Mouse (Mus musculus): ENCODE results near the gene Mrpl14.

The Mrpl14 gene

DNA sequence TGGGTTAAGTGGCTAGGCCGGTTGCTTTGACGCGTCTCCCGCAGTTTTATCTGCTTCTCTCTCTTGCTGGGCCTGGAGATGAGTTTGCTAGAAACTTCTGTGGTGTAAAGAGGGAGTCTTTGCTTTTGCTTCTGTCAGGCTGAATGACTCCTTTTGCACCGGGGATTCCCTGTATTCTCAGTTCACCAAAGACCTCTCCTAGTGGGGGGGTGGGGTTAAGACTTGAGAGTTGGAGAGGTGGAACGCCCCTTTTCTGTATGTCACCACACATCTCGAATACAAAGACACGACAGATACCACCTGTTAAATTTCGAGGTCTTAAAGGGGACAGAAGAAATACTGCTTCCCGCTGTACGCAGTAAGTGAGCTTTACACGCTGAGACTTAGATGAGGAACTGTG, 594 bp downstream of the Mrpl14 start, which contains the start of gene Tmem63b:
Tmem63b (minus strand) TSS at position 190 of the 400 bp plus-strand sequence.
- no peak for DNase-seq (ENCODE audit: low spot score in 2 of 2)

DNA sequence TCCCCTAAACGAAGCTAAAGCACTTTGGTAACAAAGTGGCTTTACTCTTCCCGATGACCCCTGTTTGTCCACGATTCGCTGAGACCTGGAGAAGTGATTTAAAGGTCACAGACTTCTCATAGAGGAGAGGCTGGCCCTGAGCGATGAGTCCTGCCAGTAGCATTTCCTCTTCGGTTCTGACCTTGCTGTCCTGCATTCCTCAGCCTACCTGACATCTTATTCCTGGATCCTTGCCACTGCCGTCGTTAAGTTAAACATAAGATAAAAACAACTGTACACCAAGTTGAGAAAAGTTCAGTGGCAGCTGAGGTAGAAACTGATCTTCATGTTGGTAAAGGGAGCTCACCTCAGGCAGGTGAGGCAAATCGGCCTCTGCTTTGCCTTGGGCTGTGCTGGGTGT, 3.0 kb downstream of the Mrpl14 start:
- peak in 1 of 2 experiments; percentile 28 for DNase-seq (ENCODE audit: low spot score in 2 of 2)

DNA sequence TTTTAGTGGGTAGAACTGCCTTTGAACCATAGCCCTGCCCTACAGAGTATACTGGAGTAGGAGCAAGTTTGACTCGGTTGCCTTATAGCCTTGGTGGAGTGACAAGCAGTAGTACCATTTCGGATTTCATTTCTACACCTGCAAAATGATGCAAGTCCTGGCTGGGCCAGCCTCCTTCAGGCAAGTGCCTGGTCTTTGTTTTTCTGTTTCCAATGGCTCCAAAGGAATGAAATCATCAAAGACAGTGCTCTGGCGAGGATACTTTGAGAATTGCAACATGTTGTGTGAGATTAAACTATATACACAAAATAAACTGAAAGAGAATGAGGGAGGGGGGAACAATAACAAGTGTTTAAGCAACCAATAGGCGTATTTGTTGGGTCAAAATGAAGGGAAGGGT, 3.9 kb downstream of the Mrpl14 start:
- no peak for DNase-seq (ENCODE audit: low spot score in 2 of 2)

DNA sequence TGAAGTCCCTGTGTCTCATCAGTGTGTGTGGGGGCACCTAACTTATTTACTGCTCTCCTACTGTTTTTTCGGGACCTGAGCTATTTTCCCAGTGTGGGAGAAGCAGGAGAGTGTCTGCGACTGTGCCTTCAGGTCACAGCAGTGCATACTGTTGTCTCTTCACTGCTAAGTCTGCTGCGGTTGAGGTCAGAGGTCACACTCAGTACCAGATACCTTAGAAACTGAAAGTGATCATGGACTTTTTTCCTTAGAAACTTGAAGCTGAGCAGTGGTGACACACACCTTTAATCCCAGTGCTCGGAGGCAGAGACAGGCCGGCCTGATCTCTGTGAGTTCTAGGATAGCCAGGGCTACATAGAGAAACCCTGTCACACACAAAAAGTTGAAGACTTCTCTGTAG, 6.0 kb downstream of the Mrpl14 start:
- DNase-seq (ENCODE audit: low spot score in 2 of 2): no peak

DNA sequence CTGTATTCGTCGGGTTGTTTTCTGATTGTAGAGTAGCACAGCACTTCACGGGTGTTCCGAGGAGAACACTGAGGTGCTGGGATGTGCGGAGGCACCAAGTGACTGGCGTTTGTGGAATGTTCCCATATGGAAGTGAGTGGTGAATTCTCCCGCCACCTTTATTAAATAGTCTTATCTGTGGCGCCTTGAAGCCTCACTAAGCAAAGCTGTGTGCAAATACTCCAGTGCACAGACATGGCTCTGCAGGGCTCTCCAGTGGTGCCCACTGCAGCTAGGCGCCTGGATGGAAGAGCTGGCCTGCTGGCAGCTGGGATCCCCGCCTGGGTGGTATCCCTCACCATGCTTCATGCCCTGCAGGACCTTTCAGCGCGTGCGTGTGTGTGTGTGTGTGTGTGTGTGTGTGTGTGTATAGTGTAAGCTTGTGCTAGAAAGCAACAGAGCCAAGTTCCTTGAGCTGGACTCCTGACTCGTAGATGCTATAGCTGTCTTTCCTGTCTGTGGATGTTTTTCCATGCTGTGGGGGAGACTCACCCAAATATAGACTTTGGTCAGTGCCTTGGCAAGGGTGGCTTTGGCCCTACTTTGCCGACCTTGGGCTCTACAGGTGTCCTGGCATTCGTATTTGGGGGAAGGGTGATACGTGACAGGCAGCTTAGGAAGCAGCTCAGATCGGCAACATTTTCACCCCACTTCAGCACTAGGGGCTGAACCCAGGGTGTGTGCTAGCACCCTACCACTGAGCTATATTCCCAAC, 7.9 kb downstream of the Mrpl14 start:
- no peak for DNase-seq (ENCODE audit: low spot score in 2 of 2)

DNA sequence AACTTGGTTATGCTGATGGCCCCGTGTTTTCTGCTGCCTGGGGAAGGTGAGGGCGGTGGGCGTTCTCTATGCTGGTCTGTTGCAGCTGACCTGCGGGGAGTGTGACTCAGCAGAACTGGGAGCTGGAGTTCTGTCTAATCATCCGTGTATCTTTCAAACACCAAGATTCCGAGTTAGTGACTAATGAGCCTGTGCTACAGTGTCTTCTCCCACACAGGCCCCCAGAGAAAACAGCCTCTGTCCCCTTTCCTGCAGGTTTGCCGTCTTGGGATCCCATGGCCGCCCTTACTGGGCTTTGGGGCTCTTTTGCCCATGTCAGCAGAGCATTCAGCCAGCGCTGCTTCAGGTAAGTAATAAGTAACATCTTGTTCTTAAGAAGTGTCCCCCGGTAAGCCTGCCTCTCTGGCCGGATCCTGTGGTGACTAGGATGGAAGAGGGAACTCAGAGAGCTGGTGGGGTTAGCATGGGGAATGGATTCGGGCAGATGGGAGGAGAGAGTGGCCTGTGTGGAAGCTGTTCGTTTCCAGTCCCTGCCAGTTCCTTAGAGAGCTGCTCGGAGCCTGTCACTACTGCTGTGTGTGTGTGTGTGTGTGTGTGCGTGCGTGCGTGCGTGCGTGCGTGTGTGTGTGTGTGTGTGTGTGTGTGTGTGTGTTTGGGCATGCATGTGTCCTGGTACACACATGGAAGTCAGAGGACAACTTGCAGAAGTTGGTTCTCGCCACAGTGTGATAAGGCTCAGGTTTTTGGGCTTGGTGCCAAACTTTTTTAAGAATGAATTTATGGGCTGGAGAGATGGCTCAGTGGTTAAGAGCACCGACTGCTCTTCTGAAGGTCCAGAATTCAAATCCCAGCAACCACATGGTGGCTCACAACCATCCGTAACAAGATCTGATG, 9.4 kb downstream of the Mrpl14 start:
- no peak for DNase-seq (ENCODE audit: low spot score in 2 of 2)

DNA sequence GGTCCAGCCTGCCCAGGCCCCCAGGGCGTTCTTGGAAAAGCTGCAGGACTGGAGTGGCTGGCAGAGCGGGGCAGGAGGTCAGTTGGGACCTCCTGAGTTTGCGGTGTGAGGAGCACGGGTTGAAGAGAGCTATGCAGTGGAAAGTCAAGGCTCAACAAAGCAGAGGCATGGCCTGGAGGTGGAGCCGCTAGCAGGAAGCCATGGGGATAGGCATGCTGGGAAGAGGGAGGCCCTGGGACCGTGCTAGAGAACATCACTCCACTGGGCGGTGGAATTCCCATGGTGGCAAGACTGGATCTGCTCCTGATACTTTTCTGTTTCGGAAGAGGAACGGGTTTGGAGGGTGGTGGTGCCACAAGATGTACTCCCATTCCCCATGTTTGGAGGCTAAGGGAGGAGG, 10.9 kb downstream of the Mrpl14 start:
- no peak for DNase-seq (ENCODE audit: low spot score in 2 of 2)

DNA sequence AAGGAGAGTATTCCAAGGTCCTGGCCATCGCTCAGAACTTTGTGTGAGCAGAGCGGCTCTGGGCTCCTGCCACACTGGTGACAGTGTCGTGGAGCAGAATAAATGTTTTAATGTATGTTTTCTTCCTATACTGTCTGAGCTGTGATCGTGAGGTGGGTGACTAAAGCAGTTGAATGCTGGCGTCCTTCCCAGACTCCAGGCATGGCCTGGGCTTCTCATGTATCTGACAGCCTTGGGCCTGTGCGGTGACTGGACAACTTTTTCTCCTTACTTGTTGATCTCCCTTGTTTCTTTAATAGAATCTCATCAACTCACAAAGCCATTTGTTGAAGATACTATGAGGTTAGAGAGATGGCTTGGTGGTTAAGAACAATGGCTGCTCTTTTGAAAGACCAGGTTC, 12.2 kb downstream of the Mrpl14 start:
- DNase-seq (ENCODE audit: low spot score in 2 of 2): no peak

DNA sequence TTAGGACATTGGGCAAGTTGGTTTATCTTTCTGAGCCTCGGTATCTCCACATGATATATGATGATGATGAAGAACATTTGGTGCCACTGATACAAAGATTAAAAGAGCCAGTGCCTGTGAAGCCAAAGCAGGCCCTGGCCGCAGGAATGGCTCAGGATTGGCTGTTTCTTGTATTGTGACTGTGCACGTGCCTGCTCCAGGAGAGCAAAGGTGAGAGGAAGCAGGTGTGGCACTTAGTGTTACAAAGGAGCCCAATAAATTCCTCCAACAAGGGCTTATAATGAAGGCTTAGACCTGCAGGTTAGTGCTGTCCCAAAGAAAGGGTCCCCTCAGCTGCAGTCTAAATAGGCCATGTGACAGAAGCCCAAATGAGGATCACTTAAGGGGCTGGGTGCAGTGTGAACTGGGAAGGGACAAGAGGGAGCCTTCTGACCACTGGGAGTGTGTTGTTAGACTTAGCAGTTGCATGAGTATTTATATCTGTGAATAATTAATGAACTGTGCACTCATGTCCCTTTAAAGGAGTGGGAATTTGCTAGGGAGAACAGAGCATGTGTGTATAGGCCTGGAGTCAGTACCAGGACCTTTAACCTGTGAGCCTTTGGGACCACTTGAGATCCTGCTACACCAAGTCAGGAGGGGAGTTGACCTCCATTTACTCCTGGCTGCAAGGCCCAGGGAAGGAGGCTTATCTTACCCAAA, 13.1 kb downstream of the Mrpl14 start:
- DNase-seq (ENCODE audit: low spot score in 2 of 2): no peak

DNA sequence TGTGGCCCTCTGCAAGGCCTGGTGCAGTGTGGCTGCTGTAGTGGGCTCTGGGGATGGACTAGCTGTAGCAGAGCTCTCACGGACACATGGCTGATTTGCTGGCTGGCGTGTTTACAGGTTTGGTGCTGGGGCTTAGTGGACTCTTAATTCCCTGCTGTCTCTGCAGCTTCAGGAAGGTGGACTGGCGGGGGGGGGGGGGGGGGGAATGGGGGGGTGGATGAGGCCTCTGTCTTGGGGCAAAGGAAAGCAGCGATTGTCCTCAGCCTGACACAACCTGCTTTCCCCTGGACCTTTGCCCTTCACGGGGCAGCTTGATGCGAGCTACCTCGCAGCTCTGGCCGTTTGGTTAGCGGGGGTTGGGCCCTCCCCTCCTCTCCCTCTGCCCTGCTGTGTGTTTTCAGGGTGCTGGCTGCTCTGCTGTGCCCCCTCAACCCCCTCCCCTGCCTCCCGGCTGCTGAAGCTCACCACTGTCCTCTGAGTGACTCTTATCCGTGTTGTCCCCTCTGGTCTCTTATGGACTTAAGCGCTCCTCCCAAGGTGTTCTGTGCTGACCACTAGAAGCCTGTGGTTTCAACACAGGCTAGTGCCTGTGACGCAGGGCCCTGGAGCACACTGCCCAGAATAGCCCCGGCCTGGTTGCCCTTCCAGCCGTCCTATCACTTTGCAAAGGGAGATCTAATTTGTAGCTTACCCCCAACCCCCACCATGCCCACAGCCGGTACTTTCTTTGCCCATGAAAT, 14.5 kb downstream of the Mrpl14 start:
- no peak for DNase-seq (ENCODE audit: low spot score in 2 of 2)

DNA sequence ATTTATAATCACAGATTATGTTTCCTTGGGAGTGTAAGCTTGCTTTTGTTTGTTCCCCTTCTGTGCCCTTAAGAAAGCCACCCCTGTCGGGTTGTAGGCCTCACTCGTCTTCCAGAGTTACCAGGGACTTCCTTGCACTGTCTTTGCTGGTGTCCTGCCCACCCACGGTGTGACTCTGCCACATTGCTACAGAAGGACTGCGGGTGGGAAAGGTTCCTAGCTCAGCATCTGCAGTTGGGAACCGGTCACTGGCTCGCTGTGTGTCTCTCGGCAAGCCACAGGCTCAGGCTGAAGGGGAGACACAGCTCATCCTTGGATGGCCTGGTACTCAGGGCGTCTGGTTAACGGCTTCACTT, 15.1 kb downstream of the Mrpl14 start:
- DNase-seq (ENCODE audit: low spot score in 2 of 2): no peak

DNA sequence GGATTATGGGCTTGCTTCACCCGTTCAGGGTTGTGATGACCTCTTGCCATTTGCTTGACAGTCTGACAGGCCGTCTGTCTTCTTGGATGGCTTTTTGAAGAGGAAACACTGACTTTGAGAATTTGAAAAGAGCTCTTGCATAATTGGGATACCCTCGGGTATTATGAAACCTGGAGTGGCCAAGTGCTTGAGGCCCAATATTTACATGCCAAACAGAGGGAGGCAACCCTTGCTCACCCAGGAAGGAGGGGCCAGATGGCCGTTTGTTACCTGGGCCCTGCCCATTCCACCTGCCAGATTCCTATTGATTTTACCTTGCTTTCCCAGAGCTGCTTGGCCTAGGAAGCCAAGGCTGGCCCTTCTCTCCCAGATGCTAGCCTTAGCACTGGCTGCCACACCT, 16.1 kb downstream of the Mrpl14 start:
- DNase-seq (ENCODE audit: low spot score in 2 of 2): peak in 1 of 2 experiments; percentile 46

DNA sequence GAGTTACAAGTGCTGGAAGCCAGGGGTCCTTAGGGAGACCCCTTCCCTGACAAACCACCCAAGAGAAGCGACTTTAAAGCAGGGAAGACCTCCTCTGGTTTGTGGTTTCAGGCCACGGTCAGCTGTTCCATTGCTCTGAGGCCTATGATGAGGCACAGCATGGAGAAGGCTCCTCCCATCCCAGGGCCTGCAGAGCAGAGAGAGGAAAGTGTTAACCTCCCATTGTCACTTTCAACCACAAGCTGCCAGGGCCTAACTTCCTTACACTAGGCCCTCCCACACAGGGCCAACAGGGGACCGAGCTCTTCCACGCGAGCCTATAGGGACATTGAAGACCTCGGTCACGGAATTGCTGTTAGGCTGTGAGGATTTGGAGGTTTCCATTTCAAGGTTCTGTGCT, 17.1 kb downstream of the Mrpl14 start:
- no peak for DNase-seq (ENCODE audit: low spot score in 2 of 2)

DNA sequence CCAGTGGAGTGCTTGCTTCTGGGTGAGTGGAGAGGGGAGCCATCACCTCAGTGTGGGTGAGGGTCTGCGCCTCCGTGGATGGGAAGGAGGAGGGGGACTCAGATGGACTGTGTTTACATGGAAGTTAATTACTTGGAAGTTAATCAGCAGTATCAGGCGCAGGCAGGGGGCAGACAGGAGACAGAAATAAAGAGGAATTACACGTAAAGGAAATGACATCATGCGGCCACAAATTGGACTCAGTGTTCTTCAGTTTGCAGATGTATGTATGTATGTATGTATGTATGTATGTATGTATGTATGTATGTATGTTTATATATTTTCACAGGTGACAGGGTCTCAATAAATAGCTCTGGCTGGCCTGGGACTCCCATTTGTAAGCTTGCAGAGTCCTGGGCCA, 20.7 kb downstream of the Mrpl14 start:
- no peak for DNase-seq (ENCODE audit: low spot score in 2 of 2)

DNA sequence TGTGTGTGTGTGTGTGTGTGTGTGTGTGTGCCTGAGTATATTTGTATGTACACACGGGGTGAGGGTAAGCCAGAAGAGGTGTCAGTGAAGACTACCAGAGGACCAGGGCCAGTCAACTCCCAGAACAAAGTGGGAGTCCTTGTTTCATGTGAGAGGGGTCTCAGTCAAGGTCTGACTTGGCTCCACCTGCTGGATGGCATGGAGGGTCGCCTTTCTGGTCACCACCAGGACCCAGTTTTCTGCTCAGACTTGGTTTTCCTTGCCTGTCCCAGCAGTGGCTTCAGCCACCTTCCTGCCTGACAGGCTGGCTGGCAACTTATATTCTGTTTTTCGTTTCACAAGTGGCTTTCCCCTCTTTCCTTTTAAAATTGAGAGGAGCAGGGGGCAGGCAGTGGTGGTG, 21.3 kb downstream of the Mrpl14 start:
- DNase-seq (ENCODE audit: low spot score in 2 of 2): no peak

DNA sequence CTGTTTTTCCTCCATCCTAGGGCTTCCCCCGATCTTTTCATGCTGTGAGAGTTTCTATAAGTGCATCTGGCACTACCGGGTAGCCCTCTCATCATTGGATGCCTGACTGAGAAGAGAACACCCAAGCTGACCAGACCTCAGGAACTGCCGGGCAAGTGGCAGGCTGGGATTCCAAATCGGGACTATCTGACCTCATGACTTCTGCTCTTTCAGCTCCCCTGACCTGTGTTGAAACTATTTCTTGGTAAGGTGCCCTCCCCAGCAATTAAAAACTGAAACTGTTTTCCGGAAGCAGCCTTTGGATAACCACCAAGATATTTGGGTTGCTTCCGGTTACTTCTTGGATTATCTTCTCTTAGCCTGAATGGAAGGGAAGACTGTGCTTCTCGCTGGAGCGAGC, 22.1 kb downstream of the Mrpl14 start:
- DNase-seq (ENCODE audit: low spot score in 2 of 2): no peak

DNA sequence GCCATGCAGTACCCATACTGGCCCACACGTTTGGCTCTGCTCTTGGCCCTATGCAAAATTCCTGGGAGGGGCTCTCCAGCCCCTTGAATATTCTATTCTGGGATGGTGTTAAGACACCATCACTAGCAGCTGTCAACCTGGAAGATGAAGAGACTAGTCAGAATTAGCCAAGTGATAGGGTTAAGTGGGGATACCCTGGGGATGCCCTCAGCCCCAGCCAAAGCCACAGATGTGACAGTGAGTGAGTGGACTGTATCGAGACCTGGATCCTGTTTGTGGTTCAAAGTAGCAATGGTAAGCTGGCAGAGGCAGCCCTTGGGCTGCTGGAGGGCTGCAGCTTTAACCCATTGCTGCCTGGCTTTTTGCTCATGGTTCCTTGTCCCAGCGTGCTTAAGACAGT, 23.7 kb downstream of the Mrpl14 start:
- DNase-seq (ENCODE audit: low spot score in 2 of 2): no peak

DNA sequence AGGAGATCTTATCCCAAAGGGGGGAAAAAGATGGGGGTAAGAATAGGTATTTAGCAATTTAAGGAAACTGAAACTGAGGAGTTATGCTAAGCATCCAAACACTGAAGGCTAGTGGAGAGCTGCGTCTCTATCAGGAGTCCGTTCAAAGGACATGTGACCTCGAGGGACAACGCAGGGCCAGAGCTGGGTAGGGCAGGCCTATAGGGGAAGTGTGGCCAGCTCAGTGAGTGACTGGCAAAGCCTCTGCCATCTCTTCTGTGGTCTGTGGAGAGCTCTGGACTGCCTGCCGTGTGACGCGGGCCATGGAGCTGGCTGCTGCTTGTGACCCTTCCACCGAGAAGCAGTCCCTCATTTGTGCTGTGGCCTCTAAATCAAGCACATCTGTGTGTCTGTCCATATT, 24.3 kb downstream of the Mrpl14 start:
- DNase-seq (ENCODE audit: low spot score in 2 of 2): no peak

DNA sequence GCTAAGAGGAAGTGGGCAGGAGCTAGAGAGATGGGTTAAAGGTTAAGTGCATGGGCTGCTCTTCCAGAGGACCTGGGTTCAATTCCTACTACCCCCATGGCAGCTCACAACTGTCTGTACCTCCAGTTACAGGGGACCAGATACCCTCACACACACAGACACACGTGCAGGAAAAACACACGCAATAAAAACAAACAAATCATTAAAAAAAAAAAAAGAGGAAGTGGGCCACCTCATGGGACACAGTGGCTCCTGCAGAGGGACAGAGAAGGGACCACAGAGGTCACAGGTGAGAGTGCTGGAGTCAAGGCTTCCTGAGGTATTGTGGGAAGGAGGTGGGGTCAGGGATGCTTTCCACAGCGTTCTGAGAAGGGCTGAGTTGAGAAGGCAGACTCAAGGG, 25.4 kb downstream of the Mrpl14 start:
- DNase-seq (ENCODE audit: low spot score in 2 of 2): no peak

DNA sequence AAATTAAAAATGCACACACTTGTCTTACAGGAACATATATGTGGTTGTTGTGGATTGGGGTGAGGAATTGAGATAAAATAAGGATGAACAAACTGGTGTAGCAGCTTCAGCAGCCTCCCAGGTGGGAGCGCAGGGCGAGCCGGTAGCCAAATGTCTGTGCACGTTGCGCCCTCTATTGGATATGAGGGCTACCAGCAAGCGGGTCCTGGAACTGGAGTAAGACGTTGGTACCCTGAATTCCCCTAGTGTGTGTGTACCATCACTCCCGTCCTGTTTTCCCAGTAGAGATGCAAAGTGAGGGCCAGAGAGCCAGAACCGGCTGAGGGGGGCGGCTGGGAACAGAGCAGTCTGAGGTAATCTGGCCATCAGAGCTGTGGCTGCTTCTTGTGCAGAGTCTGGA, 32.2 kb downstream of the Mrpl14 start:
- DNase-seq (ENCODE audit: low spot score in 2 of 2): peak in 1 of 2 experiments; percentile 64

DNA sequence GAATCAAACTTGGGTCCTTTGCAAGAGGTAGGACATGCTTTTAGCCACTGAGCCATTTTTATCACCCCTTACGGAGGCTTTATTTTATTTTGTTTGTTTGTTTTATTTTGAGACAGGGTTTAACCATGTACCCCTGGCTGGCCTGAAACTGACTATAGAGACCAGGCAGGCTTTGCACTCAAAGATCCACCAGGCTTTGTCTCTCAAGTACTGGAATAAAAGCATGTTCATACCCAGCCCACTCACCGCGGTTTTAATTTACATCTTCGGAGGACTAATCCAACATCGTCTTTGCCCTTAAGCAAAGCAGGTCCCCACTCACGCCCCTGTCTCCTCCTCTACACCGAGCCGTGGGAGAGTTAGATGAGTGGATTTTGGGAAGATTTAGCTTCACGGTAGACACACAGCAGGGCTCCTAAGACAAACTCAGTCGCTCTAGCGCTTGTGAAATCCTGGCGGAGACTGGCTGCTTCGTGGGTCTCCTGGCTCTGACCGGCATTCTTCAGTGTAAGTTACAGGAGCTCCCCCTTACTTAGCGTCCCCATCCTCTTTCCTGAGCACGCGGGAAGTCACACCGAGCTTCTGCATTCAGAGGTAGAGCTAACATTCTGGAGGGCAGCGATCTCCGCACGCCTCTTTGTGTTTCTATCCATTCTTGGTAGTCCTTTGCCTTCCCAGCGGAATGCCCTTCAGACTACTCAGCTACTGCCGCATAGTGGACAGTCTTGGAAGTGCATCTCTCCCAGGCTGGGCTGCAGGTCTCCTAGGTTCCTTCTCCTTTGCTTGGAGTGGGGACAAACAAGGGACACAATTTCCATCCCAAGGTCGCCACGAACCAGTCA, 37.8 kb downstream of the Mrpl14 start:
- peak; percentile 65 to 78 for DNase-seq (ENCODE audit: low spot score in 2 of 2)
